Mouse (Mus musculus) brain, embryonic 14.5 days (tissue): ENCODE results near the gene Phlda3.

Source experiments
- CTCF ChIP-seq: fragments of 200-500 bp; IDR thresholded peaks from 2 replicates; pipeline ENCODE4 v1.5.1; 2012; ENCODE audit warnings: inconsistent platforms, mild to moderate bottlenecking, moderate library complexity, borderline replicate concordance; ENCODE audit not compliant: insufficient read depth, insufficient read length; ENCODE audit errors: extremely low read depth
- POLR2A ChIP-seq: fragments of 200-500 bp; IDR thresholded peaks from 2 replicates; pipeline ENCODE4 v1.6.1; 2012; ENCODE audit warnings: mild to moderate bottlenecking, inconsistent platforms, borderline replicate concordance; ENCODE audit not compliant: poor library complexity, insufficient read depth, insufficient read length, severe bottlenecking; ENCODE audit errors: extremely low read depth

- no peak for TF ChIP-seq CTCF
- no peak for TF ChIP-seq POLR2A
Measured at GRCm38 (mm10) chr1:135776596-135776995, 10.7 kb downstream of the Phlda3 start.
